Mouse (Mus musculus): ENCODE results near the gene Sytl1. TPM values are rescaled to one million over a fixed set of nuclear protein-coding genes. Genes with fewer than 3 reads are reported as not detected.

Gene Sytl1
- polyA plus RNA-seq, 1 experiment = 3.4 TPM

GRCm38 (mm10) chr4:133203591-133203990, 59.3 kb downstream of the Sytl1 start:
- peaks cover 3% of the 10 kb centered on the region for H3K36me3 ChIP-seq (ENCODE audit: control insufficient read depth, insufficient read depth)
- H3K79me2 ChIP-seq (ENCODE audit: control insufficient read depth, insufficient read depth) = no peaks in the 10 kb centered on the region
- H3K27me3 ChIP-seq (ENCODE audit: control insufficient read depth, insufficient read depth, insufficient read length) = no peaks in the 10 kb centered on the region
- H3K4me3 ChIP-seq = no peak overlapping the region
- no peak overlapping the region for H3K4me2 ChIP-seq (ENCODE audit: low read depth)
- H3ac ChIP-seq (ENCODE audit: control insufficient read depth, insufficient read length) = no peak overlapping the region
- TF ChIP-seq POLR2A (IDR thresholded peaks at IDR 0.05; ENCODE audit: insufficient read length, low read depth) (no peak), TCF12 (IDR thresholded peaks at IDR 0.05; ENCODE audit: insufficient read depth, poor library complexity, severe bottlenecking) (no peak), POLR2AphosphoS2 (IDR thresholded peaks at IDR 0.05; ENCODE audit: insufficient read length, low read depth) (no peak), MYOD1 (IDR thresholded peaks at IDR 0.05; ENCODE audit: control insufficient read depth in 1 of 3, insufficient read length in 2 of 3, low read depth in 2 of 3) (no peak), MAX (IDR thresholded peaks at IDR 0.05; ENCODE audit: low read depth) (no peak), MYOG (IDR thresholded peaks at IDR 0.05; ENCODE audit: control insufficient read depth in 1 of 3, insufficient read depth in 1 of 3, insufficient read length in 2 of 3, low read depth in 2 of 3) (no peak), E2F4 (IDR thresholded peaks at IDR 0.05; ENCODE audit: insufficient read depth) (no peak)

Other genes starting within 250 kb of the Sytl1 start
- gene Wasf2, start 132.6 kb downstream of the Sytl1 start, polyA plus RNA-seq (2012; fragmentation: generic; extraction: Trizol) = 62.0 TPM
- 0.22 TPM for gene Cd164l2, start 51.0 kb downstream of the Sytl1 start, polyA plus RNA-seq (2012; fragmentation: generic; extraction: Trizol)
- 0.40 TPM for gene Gpr3, start 50.6 kb downstream of the Sytl1 start, polyA plus RNA-seq (2012; fragmentation: generic; extraction: Trizol)
- gene Map3k6, start 22.3 kb downstream of the Sytl1 start, polyA plus RNA-seq (2012; fragmentation: generic; extraction: Trizol) = 4.6 TPM
- gene Tmem222, start 14.7 kb upstream of the Sytl1 start, polyA plus RNA-seq (2012; fragmentation: generic; extraction: Trizol) = 66.9 TPM
- 53.1 TPM for gene Wdtc1, start 90.4 kb upstream of the Sytl1 start, polyA plus RNA-seq (2012; fragmentation: generic; extraction: Trizol)
- gene Slc9a1, start 106.6 kb upstream of the Sytl1 start, polyA plus RNA-seq (2012; fragmentation: generic; extraction: Trizol) = 23.3 TPM
- 3.3 TPM for gene Tent5b, start 217.0 kb upstream of the Sytl1 start, polyA plus RNA-seq (2012; fragmentation: generic; extraction: Trizol)
- gene Trnp1, start 235.4 kb upstream of the Sytl1 start, polyA plus RNA-seq (2012; fragmentation: generic; extraction: Trizol) = 0.37 TPM